Mouse (Mus musculus) erythroblast, embryonic 14.5 days (primary cell): ENCODE data around the gene Lin28b. TPM values are rescaled to one million over a fixed set of nuclear protein-coding genes. Genes with fewer than 3 reads are reported as not detected.
A peak's percentile ranks its signal among the peaks of the same experiment; 100 is the strongest.

Experiments used
- H3K27me3 ChIP-seq: 2 replicates; pipeline ENCODE4 v1.6.1; 2012; ENCODE audit warnings: inconsistent platforms; ENCODE audit not compliant: control insufficient read depth
- H3K36me3 ChIP-seq: 2 replicates; pipeline ENCODE4 v1.6.1; 2012; ENCODE audit warnings: mild to moderate bottlenecking, inconsistent platforms; ENCODE audit not compliant: control insufficient read depth
- H3K4me1 ChIP-seq: 2 replicates; pipeline ENCODE4 v1.6.1; 2012; ENCODE audit warnings: inconsistent platforms; ENCODE audit not compliant: control insufficient read depth
- H3K4me3 ChIP-seq: replicated peaks from 2 replicates; pipeline ENCODE3; 2012; ENCODE audit warnings: moderate library complexity, mild to moderate bottlenecking, inconsistent platforms
- H3K9me3 ChIP-seq: 2 replicates; pipeline ENCODE4 v1.6.1; 2012; ENCODE audit warnings: low read length, inconsistent platforms, mixed read lengths; ENCODE audit not compliant: control insufficient read depth
- GATA1 ChIP-seq: IDR thresholded peaks from 2 replicates; pipeline ENCODE4 v1.6.1; 2012; ENCODE audit warnings: low read length, inconsistent platforms, mixed read lengths
- TAL1 ChIP-seq: IDR thresholded peaks from 3 replicates; pipeline ENCODE4 v1.6.1; 2012; ENCODE audit warnings: low read length, inconsistent platforms, mixed read lengths
- polyA plus RNA-seq: library from polyadenylated mRNA; stranded (reverse); fragments of >175 nt; gene quantifications from 2 replicates; pipeline ENCODE4 v1.2.3, GENCODE M21; 2012

Gene Lin28b
- polyA plus RNA-seq, 1 experiment, result 0.16 TPM

DNA sequence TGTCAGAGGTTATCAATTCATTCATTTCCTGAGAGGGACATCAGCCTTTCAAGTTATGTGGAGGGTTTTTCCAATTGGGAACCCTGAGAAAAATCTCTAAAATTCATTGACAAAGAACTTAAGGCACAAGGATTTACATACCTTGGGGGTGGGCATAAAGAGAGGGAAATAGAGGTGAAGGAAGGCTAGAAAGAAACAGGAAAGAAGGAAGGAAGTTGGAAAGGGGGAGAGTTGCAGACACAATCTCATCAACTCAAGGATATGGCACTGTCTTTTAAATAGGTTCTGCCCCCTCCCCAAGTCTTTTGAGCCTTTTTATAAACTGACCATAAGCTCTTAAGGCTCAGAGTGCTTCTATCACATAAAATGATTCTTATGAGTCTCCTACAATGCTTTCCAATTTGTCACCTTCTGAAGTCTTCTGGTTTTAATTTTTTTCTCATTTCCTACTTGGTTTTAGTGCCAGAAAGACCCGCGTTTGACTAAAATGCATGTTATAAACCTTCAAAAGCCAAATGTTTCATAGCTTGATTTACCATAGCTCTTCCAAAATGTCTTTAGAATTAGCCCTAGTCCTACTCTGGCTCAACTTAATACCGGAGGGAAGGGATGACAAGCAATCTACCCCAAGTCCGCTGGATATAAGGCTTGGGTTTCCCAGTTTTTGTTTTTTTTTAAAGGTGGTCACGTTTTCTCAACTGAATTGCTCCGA, 13.6 kb downstream of the Lin28b start:
- Histone ChIP-seq H3K36me3 (peaks cover 3% of the 10 kb centered on the region), H3K27me3 (peaks cover 9% of the 10 kb centered on the region), H3K4me1 (peaks cover 37% of the 10 kb centered on the region), H3K9me3 (no peaks in the 10 kb centered on the region), H3K4me3 (no peak overlapping the region)
- TF ChIP-seq GATA1 (no peak), TAL1 (no peak)

DNA sequence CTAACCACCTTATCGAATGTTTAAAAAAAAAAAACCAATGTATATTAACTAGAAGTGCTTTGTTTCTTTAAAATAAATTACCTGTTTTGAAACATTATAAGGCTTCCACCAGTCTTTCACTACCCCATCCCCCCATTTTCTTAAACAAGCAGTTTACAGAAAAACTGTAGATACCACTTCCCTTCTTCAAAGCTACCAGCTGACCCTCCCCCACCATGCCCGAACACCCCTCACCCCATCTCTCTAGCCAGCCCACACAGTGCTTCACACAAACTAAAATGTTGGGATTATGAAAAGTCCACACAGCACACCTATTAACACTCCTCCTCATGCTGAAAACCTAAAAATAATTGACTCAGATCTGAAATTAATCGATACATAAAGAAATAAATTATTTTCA, 14.9 kb downstream of the Lin28b start:
- H3K27me3 ChIP-seq, result peaks cover 9% of the 10 kb centered on the region
- peaks cover 37% of the 10 kb centered on the region for H3K4me1 ChIP-seq
- peaks cover 3% of the 10 kb centered on the region for H3K36me3 ChIP-seq
- H3K9me3 ChIP-seq, result no peaks in the 10 kb centered on the region
- TF ChIP-seq TAL1 (no peak), GATA1 (no peak)
- H3K4me3 ChIP-seq, result no peak overlapping the region

DNA sequence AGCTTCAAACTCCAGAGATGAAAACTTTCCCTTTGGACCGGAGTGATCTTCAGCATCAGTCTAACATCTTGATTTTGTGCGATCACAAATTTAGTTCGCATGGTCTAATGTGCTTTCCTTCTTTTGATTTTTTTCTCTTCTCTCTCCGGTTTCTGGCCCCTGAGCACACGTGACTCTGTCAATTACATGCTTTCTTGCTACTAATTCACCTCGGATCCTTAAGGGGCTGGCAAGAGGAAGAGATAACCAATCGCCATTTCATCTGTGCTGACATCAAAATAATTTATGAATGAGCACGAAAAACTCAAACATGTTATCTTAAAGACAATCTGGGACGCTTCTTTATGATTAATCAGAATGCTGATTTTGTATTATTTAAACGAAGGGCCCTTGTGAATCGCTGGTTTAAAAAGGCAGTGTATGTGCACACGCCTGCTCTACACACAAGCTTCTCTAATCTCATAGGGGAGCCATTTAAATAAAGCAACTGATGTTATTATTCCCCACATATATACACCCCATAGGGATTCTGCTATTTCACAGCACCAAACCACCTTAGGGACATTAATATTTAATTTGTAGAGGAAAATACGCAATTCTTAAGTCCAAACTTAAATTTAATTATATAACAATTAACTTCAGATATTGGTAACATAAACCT, 16.0 kb downstream of the Lin28b start:
- Histone ChIP-seq H3K4me3 (peak overlapping the region; percentile 64), H3K27me3 (peaks cover 9% of the 10 kb centered on the region)
- TF ChIP-seq GATA1 (no peak), TAL1 (no peak)

DNA sequence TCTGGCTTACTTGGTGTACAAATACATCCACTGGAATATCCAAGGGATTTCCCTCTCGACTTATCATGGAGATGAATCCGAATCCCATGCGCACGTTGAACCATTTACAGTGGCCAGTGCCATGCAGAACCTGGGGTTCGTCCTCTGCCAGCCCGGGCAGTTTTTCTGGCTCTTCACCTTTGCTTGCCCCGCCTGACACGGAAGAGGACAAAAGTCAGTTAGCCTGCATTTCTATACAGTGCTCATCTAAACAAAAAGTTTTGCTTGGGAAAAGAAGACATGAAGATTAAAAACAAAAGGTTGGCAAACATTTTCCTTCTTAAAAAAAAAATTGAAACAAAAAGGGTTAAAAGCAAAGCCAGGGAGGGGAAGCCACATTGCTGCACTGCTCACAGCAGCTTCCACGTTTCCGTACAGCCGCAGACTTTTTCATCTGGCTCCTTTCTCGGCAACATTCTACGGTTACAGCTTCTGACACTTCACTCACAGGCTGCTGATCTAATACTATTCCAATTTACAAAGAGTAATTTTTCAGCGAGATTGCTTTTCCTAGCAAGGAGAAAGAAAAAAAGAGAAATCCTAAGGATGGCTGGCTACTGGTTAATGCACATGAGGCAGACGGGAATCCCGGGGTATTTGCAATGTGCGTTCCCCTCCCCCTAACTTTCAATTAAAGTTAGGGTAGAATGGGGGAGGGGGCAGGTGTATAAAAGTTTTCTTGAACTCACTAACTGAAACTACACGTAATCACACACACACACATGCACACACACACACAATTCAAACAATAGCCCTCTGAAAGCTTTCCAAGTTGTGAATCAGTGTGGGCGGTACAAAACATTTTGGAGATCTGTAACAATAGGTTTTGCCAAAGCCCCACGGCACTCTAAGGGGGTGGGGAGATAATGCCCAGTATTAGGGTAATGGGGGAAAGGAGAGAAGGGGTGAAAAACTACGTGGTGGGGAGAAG, 16.9 kb downstream of the Lin28b start:
- no peaks in the 10 kb centered on the region for H3K9me3 ChIP-seq
- peak overlapping the region; percentile 64 for H3K4me3 ChIP-seq
- H3K27me3 ChIP-seq, result peaks cover 9% of the 10 kb centered on the region
- TF ChIP-seq GATA1, result no peak
- no peak for TF ChIP-seq TAL1
- peaks cover 37% of the 10 kb centered on the region for H3K4me1 ChIP-seq
- peaks cover 3% of the 10 kb centered on the region for H3K36me3 ChIP-seq

More for the DNA sequence above, 16.0 kb downstream of the Lin28b start:
- Histone ChIP-seq H3K36me3 (peaks cover 3% of the 10 kb centered on the region), H3K4me1 (peaks cover 37% of the 10 kb centered on the region), H3K9me3 (no peaks in the 10 kb centered on the region)

DNA sequence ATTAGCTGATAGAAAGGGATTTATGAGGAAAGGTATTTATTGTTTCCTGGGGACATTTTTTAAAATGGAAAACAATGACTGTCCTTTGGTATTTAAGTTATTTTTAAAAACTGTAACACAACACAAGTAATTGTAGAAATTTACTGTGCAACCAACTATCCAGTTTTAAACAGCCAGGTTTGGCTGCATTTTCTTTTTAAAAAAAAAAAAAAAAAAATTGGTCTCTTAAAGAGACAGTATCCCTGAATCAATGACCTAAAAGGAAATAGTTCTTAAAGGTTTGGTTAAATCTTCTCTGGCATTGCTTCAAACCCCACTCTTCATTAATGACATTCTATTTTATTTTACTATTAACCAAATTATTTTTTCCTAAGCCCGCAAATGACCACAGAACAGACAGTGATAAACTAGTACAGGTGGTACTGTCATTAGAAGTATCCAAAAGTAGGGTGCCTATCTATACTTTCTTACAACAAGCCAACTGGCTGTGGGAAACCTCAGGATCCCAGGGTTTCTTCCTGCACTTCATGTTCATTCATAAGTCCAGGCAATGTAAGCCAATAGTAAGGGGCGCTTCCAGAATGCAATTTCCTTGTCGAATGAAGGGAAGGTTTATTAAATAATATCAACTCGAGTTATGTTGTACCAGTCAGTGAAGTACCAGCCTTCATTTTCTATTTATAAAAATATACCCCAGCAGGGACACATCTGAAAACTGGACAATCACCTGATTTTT, 17.8 kb downstream of the Lin28b start:
- Histone ChIP-seq H3K36me3 (peaks cover 3% of the 10 kb centered on the region), H3K4me3 (peak overlapping the region; percentile 64), H3K27me3 (peaks cover 7% of the 10 kb centered on the region), H3K4me1 (peaks cover 33% of the 10 kb centered on the region), H3K9me3 (no peaks in the 10 kb centered on the region)
- TF ChIP-seq TAL1, result no peak
- TF ChIP-seq GATA1, result no peak

DNA sequence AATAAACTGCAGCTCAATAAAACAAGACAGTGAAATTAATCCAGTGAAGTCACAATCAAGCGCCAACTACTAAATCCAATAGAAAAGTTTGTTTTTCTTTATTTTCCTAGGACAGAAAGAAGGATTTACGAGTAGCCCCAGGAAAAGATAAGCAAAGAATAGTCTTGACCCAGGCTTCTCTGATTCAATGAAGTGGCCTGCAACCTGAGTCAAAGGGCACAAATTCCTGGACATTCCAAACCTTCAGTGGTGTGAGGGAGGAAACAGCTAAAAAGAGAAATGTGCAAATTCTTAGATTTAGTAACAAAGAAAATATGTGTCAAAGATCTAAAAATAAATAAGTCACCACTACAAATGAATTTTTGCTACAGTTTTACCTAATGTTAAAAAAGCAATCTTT, 27.6 kb downstream of the Lin28b start:
- Histone ChIP-seq H3K9me3 (no peaks in the 10 kb centered on the region), H3K4me3 (no peak overlapping the region), H3K36me3 (no peaks in the 10 kb centered on the region), H3K27me3 (no peaks in the 10 kb centered on the region), H3K4me1 (peaks cover 2% of the 10 kb centered on the region; the same call in 1 of the 2 replicates)
- TF ChIP-seq GATA1 (no peak), TAL1 (no peak)

DNA sequence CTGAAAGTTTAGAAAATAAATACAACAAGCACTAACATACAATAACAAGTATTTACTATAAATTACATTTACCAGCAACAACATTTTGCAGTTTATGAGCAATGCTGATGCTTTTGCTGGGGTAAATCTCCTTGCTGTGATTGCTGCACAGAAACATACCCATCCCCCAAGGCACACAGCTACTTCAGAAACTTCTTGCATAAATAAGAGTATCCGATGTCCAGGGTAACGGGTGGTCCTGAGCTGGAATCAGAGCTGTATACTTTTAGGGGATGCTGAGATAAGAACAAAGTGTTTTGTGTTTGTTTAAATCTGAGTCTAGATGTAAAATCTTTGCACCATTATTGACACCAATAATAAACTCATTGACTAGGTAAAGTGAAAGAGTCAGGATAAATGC, 28.1 kb downstream of the Lin28b start:
- H3K9me3 ChIP-seq, result no peaks in the 10 kb centered on the region
- no peaks in the 10 kb centered on the region for H3K27me3 ChIP-seq
- H3K4me1 ChIP-seq, result peaks cover 2% of the 10 kb centered on the region; the same call in 1 of the 2 replicates
- no peaks in the 10 kb centered on the region for H3K36me3 ChIP-seq
- TF ChIP-seq GATA1 (no peak), TAL1 (no peak)
- H3K4me3 ChIP-seq, result no peak overlapping the region

DNA sequence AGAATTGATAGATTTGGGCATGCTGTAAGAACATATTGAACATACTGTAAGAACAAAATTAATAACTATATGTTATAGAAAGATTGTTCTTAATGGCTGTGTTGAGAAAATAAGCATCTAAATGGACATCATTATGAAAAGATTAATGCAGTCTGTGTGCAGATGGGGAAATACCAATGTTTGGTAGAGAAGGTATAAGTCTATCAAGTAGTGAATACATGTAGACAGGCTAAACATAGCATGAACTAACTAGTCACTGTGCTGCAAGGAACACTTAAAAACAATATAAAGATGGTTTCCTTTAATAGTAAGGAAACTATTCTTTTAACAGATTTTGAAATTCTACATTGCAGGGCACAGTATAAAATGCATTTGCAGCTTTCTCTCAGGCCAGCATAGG, 39.6 kb downstream of the Lin28b start:
- no peaks in the 10 kb centered on the region for H3K9me3 ChIP-seq
- peaks cover 7% of the 10 kb centered on the region for H3K4me1 ChIP-seq
- TF ChIP-seq GATA1, result no peak
- no peak for TF ChIP-seq TAL1
- H3K4me3 ChIP-seq, result no peak overlapping the region
- no peaks in the 10 kb centered on the region for H3K27me3 ChIP-seq
- no peaks in the 10 kb centered on the region; the same call in 1 of the 2 replicates for H3K36me3 ChIP-seq
